Mouse (Mus musculus) bone marrow, adult 2 months (tissue): ENCODE measurements around the gene Cep72.

Experiments used
- CTCF ChIP-seq: fragments of 200-500 bp; IDR thresholded peaks from 2 replicates; pipeline ENCODE4 v1.5.1; 2011; ENCODE audit warnings: low read length, control low read depth; ENCODE audit not compliant: control insufficient read depth, insufficient read depth
- POLR2A ChIP-seq: fragments of 200-500 bp; IDR thresholded peaks from 2 replicates; pipeline ENCODE4 v1.6.1; 2011; ENCODE audit warnings: low read depth, mild to moderate bottlenecking, control low read depth, low read length, borderline replicate concordance; ENCODE audit not compliant: control insufficient read depth

GRCm38 (mm10) chr13:74039926-74040325 lies 22.2 kb downstream of the Cep72 start:
- TF ChIP-seq CTCF (no peak), POLR2A (no peak)
